Mouse (Mus musculus): ENCODE data around the gene Zfp994.
"Not testable (repeated sequence)": the region's sequence is repeated elsewhere in the genome, so short reads cannot be mapped to it uniquely, and the experiment has no call there.

DNA sequence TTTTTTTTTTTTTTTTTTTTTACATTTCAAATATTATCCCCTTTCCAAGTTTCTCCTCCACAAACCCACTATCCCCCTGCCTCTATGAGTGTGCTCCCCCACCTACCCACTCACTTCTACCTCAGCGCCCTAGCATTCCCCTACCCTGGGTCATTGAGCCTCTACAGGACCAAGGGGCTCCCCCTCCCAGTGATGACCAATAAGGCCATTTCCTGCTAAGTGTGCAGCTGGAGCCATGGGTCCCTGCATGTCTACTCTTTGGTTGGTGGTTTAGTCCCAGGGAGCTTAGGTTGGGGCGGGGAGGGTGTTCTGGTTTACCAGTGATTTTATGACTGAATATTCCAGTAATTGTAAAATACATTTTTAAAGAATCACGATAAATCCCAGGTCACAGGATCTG, 401 bp downstream of the Zfp994 start:
- not testable (repeated sequence) for TF ChIP-seq CTCF, EP300 (IDR thresholded peaks at IDR 0.05; ENCODE audit: low read depth)
